Mouse (Mus musculus) brown adipose tissue, adult 24 weeks (tissue): Measurements from ENCODE around the gene Pitx2. TPM values are rescaled to one million over a fixed set of nuclear protein-coding genes. Genes with fewer than 3 reads are reported as not detected.

Experiments
- H3K27ac ChIP-seq: fragments of 200-500 bp; replicated peaks from 2 replicates; pipeline ENCODE4 v1.5.1; 2012; ENCODE audit warnings: low read depth, mild to moderate bottlenecking, low read length
- H3K4me1 ChIP-seq: fragments of 200-500 bp; 2 replicates; pipeline ENCODE4 v1.6.1; 2012; ENCODE audit warnings: low read length, mixed read lengths; ENCODE audit not compliant: control insufficient read depth, insufficient read depth, insufficient read length
- H3K4me3 ChIP-seq: fragments of 200-500 bp; 2 replicates; pipeline ENCODE4 v1.5.1; 2012; ENCODE audit warnings: low read depth, mild to moderate bottlenecking, low read length, moderate library complexity; ENCODE audit not compliant: insufficient read depth
- polyA plus RNA-seq: library from polyadenylated mRNA; stranded (reverse); fragments of >200 nt; gene quantifications from 2 replicates; pipeline ENCODE4 v1.2.4, GENCODE M21; 2012; ENCODE audit not compliant: missing spikeins, insufficient read depth, insufficient read length

The Pitx2 gene
- polyA plus RNA-seq, 1 experiment, result 0.59 TPM

DNA sequence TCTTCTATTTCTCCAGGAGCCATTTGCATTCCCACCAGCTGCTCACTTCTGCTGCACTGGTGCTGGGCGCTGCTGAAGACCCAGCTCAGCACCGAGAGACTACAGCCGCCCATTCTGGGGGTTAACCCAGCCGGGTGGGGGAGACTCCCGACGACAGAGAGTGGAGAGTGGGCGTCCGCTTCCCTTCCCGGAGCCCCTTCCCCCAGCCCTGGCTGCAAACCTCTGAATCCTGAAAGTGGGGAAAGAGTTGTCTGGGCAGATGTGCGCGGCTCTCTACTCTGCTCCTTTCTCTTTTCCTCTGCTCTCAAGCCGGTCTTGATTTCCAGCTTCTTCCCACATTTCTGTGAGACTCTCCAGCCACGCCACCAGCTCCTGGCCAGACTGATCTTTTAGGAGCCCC is 2.6 kb upstream of the Pitx2 start:
- H3K27ac ChIP-seq, result no peak overlapping the region
- no peaks in the 10 kb centered on the region for H3K4me1 ChIP-seq
- H3K4me3 ChIP-seq, result no peak overlapping the region

GRCm38 (mm10) chr3:129197786-129198626 is 1.7 kb upstream of the Pitx2 start:
- no peaks in the 10 kb centered on the region for H3K4me1 ChIP-seq
- H3K4me3 ChIP-seq, result no peak overlapping the region
- no peak overlapping the region for H3K27ac ChIP-seq

DNA sequence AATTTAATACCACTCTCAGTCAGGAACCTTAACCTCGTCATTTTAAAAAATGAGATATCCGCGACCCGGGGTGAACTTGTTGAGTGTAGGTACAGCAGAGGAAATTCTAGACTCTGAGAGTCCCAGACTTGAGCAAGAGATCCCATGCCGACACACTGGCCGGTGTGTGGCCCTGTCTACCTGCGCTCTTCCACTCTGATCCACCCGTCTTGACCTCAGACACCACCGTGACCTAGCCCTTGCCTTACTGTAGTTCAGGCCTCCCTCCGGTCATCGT is 1.1 kb upstream of the Pitx2 start:
- Histone ChIP-seq H3K4me3 (no peak overlapping the region), H3K4me1 (no peaks in the 10 kb centered on the region), H3K27ac (no peak overlapping the region)

DNA sequence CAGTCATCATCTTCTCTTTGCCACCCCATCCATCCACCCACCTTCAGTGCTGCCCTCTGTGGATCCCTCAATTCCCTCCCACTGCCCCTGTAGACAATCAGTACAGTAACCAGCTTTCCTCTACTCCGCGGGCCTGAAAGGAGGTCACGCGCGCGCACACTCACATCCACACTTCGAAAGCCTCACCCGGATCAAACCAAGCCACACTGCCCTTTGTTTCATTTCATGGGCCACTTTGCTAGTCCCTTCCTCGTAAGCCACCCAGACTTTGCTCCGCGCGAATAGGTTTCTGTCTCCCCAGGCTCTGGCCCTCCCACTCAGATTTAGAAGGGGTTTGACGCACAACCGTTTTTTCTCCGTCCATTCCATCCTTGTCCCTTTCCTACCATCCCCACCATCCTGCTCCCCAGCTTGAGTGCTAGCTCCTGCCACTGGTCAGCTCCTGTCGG is 494 bp upstream of the Pitx2 start:
- H3K4me3 ChIP-seq, result peak overlapping the region; percentile 23; the same call in 1 of the 2 replicates
- H3K27ac ChIP-seq, result no peak overlapping the region
- no peaks in the 10 kb centered on the region for H3K4me1 ChIP-seq

DNA sequence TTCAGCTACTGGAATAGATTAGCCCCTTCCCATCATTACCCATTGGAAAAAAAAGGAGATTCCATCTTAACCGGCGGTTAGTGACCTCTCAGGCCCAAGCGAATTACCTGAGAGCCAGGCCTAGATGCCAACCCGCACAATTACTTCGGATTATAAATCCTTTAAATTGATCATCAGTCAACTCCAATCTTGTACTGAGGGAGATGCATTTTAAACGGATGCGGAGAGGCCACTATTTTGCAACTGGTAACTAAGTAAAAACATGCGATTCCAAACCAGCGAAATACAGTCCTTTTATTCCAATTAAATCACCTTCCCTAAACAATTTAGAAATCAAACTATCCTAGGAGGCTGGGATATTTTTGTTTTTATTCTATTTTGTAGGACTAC is 818 bp downstream of the Pitx2 start:
- Histone ChIP-seq H3K4me1 (no peaks in the 10 kb centered on the region), H3K4me3 (no peak overlapping the region), H3K27ac (no peak overlapping the region)

DNA sequence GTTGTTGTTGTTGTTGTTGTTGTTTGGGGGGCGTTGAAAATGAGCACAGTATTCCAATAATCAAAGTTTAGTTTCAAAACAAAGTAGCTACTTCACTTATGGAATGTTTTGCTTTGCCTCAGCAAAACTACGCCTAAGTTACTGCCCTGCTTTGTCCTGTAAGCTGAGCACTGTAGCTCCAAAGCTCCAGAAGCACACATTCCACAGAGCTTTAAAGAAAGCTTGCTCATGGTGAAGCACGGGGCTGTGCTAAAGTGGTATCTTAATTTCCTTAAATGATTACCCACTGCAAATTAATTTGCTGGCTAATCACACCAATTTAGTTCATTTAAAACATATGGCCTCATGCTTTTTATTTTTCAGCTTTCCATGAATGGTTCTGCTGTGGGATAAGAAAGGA is 1.5 kb downstream of the Pitx2 start:
- no peaks in the 10 kb centered on the region for H3K4me1 ChIP-seq
- no peak overlapping the region for H3K4me3 ChIP-seq
- no peak overlapping the region for H3K27ac ChIP-seq

DNA sequence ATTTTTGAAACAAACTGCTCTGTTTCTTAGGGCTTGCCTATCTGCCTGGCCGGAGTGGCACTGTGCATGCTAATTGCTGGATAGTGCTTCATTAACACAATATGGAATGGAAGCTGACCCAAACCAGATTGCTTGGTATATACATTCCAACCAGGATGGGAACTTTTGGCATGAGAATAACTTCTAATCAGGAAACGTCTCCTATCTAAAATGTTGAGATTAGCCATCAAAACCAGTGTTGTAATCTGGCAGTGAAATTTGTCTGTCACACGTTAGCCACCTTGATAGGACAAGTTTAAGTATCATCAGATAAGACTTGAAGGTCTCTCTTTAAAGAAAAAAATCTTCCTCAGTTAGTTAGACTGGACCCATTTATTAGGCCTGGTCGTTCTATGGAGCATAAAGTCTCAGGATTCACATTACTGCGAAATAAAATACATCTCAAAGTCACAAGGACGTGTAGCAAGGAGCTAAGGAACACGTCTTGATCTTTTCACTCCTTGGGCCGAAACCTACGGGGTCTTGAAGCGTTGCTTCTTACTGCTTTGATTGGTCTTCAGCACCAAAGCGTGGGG is 2.1 kb downstream of the Pitx2 start:
- Histone ChIP-seq H3K4me3 (no peak overlapping the region), H3K4me1 (no peaks in the 10 kb centered on the region), H3K27ac (no peak overlapping the region)

- Histone ChIP-seq H3K27ac (no peak overlapping the region), H3K4me1 (no peaks in the 10 kb centered on the region), H3K4me3 (no peak overlapping the region)
Observed at GRCm38 (mm10) chr3:129202871-129203740, 3.4 kb downstream of the Pitx2 start.

DNA sequence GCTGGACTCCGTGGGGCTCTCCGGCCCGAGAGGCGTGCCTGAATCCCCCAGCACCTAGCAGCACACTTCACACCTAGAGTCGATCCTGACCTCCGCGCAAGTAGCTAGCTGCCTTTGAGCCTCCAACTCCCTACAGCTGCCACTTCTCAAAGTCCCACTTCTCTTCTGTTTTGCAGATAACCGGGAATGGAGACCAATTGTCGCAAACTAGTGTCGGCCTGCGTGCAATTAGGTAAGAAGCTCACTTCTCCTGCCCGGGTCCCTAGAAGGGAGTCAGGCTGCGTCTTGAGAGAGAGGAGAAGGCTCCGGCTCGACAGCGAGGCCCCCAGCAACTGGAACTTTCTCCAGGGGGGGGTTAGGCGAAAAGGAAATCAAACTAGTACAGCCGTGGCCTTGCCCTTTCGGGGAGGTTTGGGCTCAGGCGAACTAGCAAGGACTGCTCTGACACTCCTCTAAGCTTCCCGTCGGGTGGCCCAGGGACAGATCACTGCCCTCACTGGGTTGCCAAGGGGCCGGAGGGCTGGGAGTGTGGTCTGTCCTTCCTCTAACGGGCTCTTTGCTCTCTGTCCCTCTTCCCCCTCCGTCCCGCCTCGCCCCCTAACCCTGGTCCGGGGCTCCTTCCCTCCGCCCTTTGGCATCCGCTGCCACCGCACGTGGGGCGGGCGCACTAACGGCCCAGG is 4.2 kb downstream of the Pitx2 start:
- Histone ChIP-seq H3K4me1 (no peaks in the 10 kb centered on the region), H3K27ac (no peak overlapping the region), H3K4me3 (peak overlapping the region; percentile 25; the same call in 1 of the 2 replicates)

GRCm38 (mm10) chr3:129204441-129205313 is 5.0 kb downstream of the Pitx2 start:
- Histone ChIP-seq H3K4me1 (no peaks in the 10 kb centered on the region), H3K27ac (no peak overlapping the region), H3K4me3 (peak overlapping the region; percentile 25; the same call in 1 of the 2 replicates)

DNA sequence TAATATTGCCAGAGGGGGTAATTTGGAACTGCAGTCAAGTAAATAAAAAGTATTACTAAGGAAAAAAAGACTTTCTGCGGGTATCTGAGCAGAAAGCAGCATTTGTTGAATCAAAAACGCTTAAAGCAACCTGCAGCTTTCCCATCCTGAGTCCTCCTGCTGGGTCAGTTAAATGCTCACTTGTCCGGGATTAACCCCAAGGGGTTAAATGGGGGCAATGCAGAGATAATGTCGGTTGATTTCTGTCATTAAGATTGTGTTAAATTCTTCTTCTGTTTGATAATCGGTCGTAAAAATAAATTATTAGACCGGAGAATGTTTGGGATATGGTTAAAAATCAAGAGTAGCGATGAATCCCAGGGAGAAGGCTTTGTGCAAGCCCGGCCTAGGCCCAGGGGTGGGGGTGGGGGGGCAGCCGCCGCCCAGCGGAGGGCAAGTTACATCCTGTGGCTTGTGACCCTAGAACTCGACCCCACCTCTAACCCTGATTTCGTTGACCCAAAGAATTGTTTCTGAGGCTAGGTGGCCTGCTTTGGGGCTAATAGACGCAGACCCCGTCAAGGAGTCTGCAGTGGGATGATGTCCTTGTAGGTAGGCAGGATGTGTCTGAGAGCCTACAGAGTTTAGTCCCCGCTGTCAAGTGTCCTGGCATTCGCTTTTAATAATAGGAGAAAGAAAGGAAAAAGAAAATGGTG is 6.0 kb downstream of the Pitx2 start:
- H3K4me3 ChIP-seq, result no peak overlapping the region
- H3K4me1 ChIP-seq, result no peaks in the 10 kb centered on the region
- H3K27ac ChIP-seq, result no peak overlapping the region

- H3K4me3 ChIP-seq, result no peak overlapping the region
- no peak overlapping the region for H3K27ac ChIP-seq
- H3K4me1 ChIP-seq, result no peaks in the 10 kb centered on the region
Observed at GRCm38 (mm10) chr3:129206776-129207175, 7.1 kb downstream of the Pitx2 start.

GRCm38 (mm10) chr3:129207231-129208030 is 7.8 kb downstream of the Pitx2 start:
- H3K4me1 ChIP-seq, result no peaks in the 10 kb centered on the region
- no peak overlapping the region for H3K4me3 ChIP-seq
- no peak overlapping the region for H3K27ac ChIP-seq
